7 mouse cellular contexts compared by ENCODE assay signal in the genomic region with DNA sequence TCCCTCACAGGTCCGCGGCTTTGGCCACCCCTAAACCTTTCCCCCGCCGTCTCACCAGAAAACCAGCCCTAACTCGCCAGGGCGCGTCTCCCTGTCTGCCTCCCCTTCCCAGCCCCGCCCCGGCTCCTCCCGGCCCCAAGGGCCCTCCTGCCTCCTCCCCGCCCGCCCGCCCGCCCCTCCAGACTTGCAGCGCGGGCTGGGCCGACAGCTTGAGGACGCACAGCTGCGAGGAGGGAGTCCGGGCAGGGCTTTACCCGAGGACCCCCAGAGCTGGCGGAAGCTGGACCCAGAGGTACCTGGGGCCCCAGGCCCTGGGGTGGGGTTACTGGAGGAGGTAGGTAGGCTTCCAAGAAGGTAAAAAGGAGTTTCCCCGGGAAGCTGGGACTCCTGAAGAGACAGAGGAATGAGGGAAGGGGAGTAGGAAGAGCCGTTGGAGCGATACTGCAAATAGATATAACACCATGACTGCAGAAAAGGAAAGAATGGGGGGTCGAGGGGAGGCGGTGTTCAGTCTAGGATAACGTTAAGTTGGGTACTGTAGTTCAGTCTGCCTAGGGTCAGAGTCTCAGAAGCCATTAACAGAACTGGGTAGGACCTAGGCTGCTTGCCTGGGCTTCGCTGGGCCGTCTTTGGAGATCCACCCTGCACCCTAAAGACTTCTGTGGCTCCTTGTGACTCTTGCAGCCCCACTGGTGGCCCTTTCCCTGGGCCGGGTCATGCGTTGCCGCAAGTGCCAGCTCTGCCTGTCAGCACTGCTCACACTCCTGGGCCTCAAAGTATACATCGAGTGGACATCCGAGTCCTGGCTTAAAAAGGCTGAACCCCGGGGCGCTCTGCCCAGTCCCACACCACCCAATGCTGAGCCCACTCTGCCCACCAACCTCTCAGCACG. TPM values are rescaled to one million over a fixed set of nuclear protein-coding genes. Genes with fewer than 3 reads are reported as not detected.
A peak's percentile ranks its signal among the peaks of the same experiment; 100 is the strongest.
DNase-seq lines count a peak whose midpoint lies in the region; ATAC-seq lines count a peak whose summit lies in the region.

No protein-coding gene starts in this region.

- H3K36me3 ChIP-seq in heart, embryonic 10.5 days, result peaks cover 58% of the 10 kb centered on the region
- H3K36me3 ChIP-seq in kidney, embryonic 14.5 days (ENCODE audit: control insufficient read depth, insufficient read depth, low read length), result peaks cover 53% of the 10 kb centered on the region

- 0 out of 2 replicates have a peak, but pooled peaks cover 9% of the 10 kb centered on the region for H3K27me3 ChIP-seq in heart, embryonic 10.5 days (ENCODE audit: insufficient read depth, poor library complexity, severe bottlenecking)
- H3K27me3 ChIP-seq in kidney, embryonic 14.5 days (ENCODE audit: control insufficient read depth, insufficient read depth, low read length), result no peaks in the 10 kb centered on the region

- no peaks in the 10 kb centered on the region for H3K9me3 ChIP-seq in heart, embryonic 10.5 days
- no peaks in the 10 kb centered on the region for H3K9me3 ChIP-seq in kidney, embryonic 14.5 days (ENCODE audit: control insufficient read depth, low read length)

- WGBS in heart, embryonic 10.5 days, result 12% methylated on average over 38 of the region's 38 CpGs
- 14% methylated on average over 37 of the region's 38 CpGs for WGBS in kidney, embryonic 14.5 days

- peak overlapping the region; percentile 74 for H3K27ac ChIP-seq in heart, embryonic 10.5 days
- H3K27ac ChIP-seq in kidney, embryonic 14.5 days (ENCODE audit: low read depth, low read length), result peak overlapping the region; percentile 59; the same call in 1 of the 2 replicates

- peak; percentile 85 for DNase-seq in adrenal gland, postnatal 10 days
- peak; percentile 70 for DNase-seq in embryo, embryonic 11 days
- DNase-seq in heart, embryonic 10.5 days (ENCODE audit: low spot score), result peak; percentile 87
- peak; percentile 80 for DNase-seq in lung, postnatal 14 days
- peak; percentile 59 for DNase-seq in retina, postnatal 1 day
- no peak for DNase-seq in right cerebral cortex, postnatal 36 days (ENCODE audit: low spot score in 2 of 2)

- H3K4me3 ChIP-seq in heart, embryonic 10.5 days, result peak overlapping the region; percentile 63
- H3K4me3 ChIP-seq in kidney, embryonic 14.5 days (ENCODE audit: low read length), result peak overlapping the region; percentile 43

- peaks cover 41% of the 10 kb centered on the region for H3K4me1 ChIP-seq in heart, embryonic 10.5 days
- peaks cover 20% of the 10 kb centered on the region; the same call in 1 of the 2 replicates for H3K4me1 ChIP-seq in kidney, embryonic 14.5 days (ENCODE audit: control insufficient read depth, insufficient read depth, low read length)

- H3K9ac ChIP-seq in kidney, embryonic 14.5 days (ENCODE audit: low read depth, low read length), result peak overlapping the region; percentile 64

- peak; percentile 89 for ATAC-seq in kidney, embryonic 14.5 days (ENCODE audit: low FRiP score, low TSS enrichment)

- H3K4me2 ChIP-seq in kidney, embryonic 14.5 days (replicated peaks; ENCODE audit: low read depth, low read length), result peak overlapping the region; percentile 70

RNA-seq across cellular contexts. Expression of a gene that starts 1.2 kb away (rescaled TPM):
- total RNA-seq in adrenal gland, postnatal 10 days (2021), result 1 to 10 TPM; 4.0 TPM
- 5.2 and 5.4 TPM in 2 replicates for polyA plus RNA-seq in heart, embryonic 10.5 days (2016; fragmentation: Nextera tagmentation; extraction: Ambion mirVana)
- polyA plus RNA-seq in kidney, embryonic 14.5 days (2014; fragmentation: Nextera tagmentation; extraction: Ambion mirVana), result 4.5 and 5.2 TPM in 2 replicates

RNA-seq across cellular contexts. Expression of a gene that starts 8.5 kb away (rescaled TPM):
- 10 to 100 TPM; 36.2 to 51.7 TPM for total RNA-seq in adrenal gland, postnatal 10 days (2021)
- 48.9 and 54.6 TPM in 2 replicates for polyA plus RNA-seq in heart, embryonic 10.5 days (2016; fragmentation: Nextera tagmentation; extraction: Ambion mirVana)
- polyA plus RNA-seq in kidney, embryonic 14.5 days (2014; fragmentation: Nextera tagmentation; extraction: Ambion mirVana), result 41.0 and 50.2 TPM in 2 replicates

RNA-seq across cellular contexts. Expression of a gene that starts 12.0 kb away (rescaled TPM):
- not detected for total RNA-seq in adrenal gland, postnatal 10 days (2021)
- polyA plus RNA-seq in heart, embryonic 10.5 days (2016; fragmentation: Nextera tagmentation; extraction: Ambion mirVana), result not detected in 2 replicates
- polyA plus RNA-seq in kidney, embryonic 14.5 days (2014; fragmentation: Nextera tagmentation; extraction: Ambion mirVana), result 0.29 and 0.32 TPM in 2 replicates

RNA-seq across cellular contexts. Expression of a gene that starts 31.1 kb away (rescaled TPM):
- total RNA-seq in adrenal gland, postnatal 10 days (2021), result 100 to 1,000 TPM; 251 to 252 TPM
- polyA plus RNA-seq in heart, embryonic 10.5 days (2016; fragmentation: Nextera tagmentation; extraction: Ambion mirVana), result 51.7 and 51.8 TPM in 2 replicates
- 60.6 and 69.6 TPM in 2 replicates for polyA plus RNA-seq in kidney, embryonic 14.5 days (2014; fragmentation: Nextera tagmentation; extraction: Ambion mirVana)

RNA-seq across cellular contexts. Expression of a gene that starts 31.3 kb away (rescaled TPM):
- 10 to 100 TPM; 45.3 to 50.6 TPM for total RNA-seq in adrenal gland, postnatal 10 days (2021)
- polyA plus RNA-seq in heart, embryonic 10.5 days (2016; fragmentation: Nextera tagmentation; extraction: Ambion mirVana), result 50.6 and 74.8 TPM in 2 replicates
- 93.5 and 98.8 TPM in 2 replicates for polyA plus RNA-seq in kidney, embryonic 14.5 days (2014; fragmentation: Nextera tagmentation; extraction: Ambion mirVana)

Comparison
In these comparisons a context has a peak if more than half of its experiments do, and no peak if none do; other contexts are left out.
1. DNase-seq: peak in adrenal gland, postnatal 10 days (single experiment), embryo, embryonic 11 days (single experiment), heart, embryonic 10.5 days (single experiment), lung, postnatal 14 days (single experiment) and retina, postnatal 1 day (single experiment); none in right cerebral cortex, postnatal 36 days (0 of 2).